Mouse (Mus musculus) forebrain, embryonic 16.5 days (tissue): ENCODE results near the gene Zfpl1. TPM values are rescaled to one million over a fixed set of nuclear protein-coding genes. Genes with fewer than 3 reads are reported as not detected.

Experiments used
- ATAC-seq: fragments of 200-750 bp; cut with Nextera tagmentation; 2 replicates; pipeline ENCODE4 v1.8.0; 2017; ENCODE audit warnings: mild to moderate bottlenecking, moderate library complexity
- H3K27ac ChIP-seq: fragments of 300-500 bp; sonication (generic); 2 replicates; pipeline ENCODE4 v1.5.1; 2014; ENCODE audit warnings: low read length, control low read depth
- H3K27me3 ChIP-seq: fragments of 300-500 bp; sonication (generic); replicated peaks from 2 replicates; pipeline ENCODE4 v1.6.1; 2014; ENCODE audit warnings: low read length; ENCODE audit not compliant: control insufficient read depth, insufficient read depth
- H3K36me3 ChIP-seq: fragments of 300-500 bp; sonication (generic); 2 replicates; pipeline ENCODE4 v1.6.1; 2014; ENCODE audit not compliant: control insufficient read depth, insufficient read depth
- H3K4me1 ChIP-seq: fragments of 300-500 bp; sonication (generic); replicated peaks from 2 replicates; pipeline ENCODE4 v1.6.1; 2014; ENCODE audit warnings: low read length; ENCODE audit not compliant: control insufficient read depth, insufficient read depth
- H3K4me2 ChIP-seq: fragments of 300-500 bp; sonication (generic); 2 replicates; pipeline ENCODE4 v1.6.1; 2014; ENCODE audit warnings: mild to moderate bottlenecking, low read length, control low read depth
- H3K4me3 ChIP-seq: fragments of 300-500 bp; sonication (generic); replicated peaks from 2 replicates; pipeline ENCODE4 v1.5.1; 2014; ENCODE audit warnings: mild to moderate bottlenecking, low read length, control low read depth
- H3K9ac ChIP-seq: fragments of 300-500 bp; sonication (generic); replicated peaks from 2 replicates; pipeline ENCODE4 v1.6.1; 2014; ENCODE audit warnings: low read depth, low read length, control low read depth
- H3K9me3 ChIP-seq: fragments of 300-500 bp; sonication (generic); 2 replicates; pipeline ENCODE4 v1.6.1; 2016; ENCODE audit warnings: low read length; ENCODE audit not compliant: control insufficient read depth
- WGBS: fragments of 180-500 bp; shearing (Covaris S2); extraction: QIAGEN DNeasy Blood & Tissue Kit; methylation state at CpG from one replicate; pipeline ENCODE4 v1.1.7; 2014; 5-methylcytosine and 5-hydroxymethylcytosine counted together
- polyA plus RNA-seq: library from polyadenylated mRNA; unstranded; fragments of >200 nt; fragmentation: Nextera tagmentation; extraction: Ambion mirVana; gene quantifications from 2 replicates; pipeline ENCODE4 v1.2.1, GENCODE M21; 2015

Zfpl1 gene
- polyA plus RNA-seq, 1 experiment from 2014 or later, result 85.7 TPM

- Histone ChIP-seq H3K9me3 (no peaks in the 10 kb centered on the region), H3K36me3 (no peaks in the 10 kb centered on the region), H3K27ac (no peak overlapping the region), H3K27me3 (no peaks in the 10 kb centered on the region), H3K4me2 (peak overlapping the region; percentile 100), H3K4me1 (peaks cover 41% of the 10 kb centered on the region), H3K9ac (peak overlapping the region; percentile 91), H3K4me3 (peak overlapping the region; percentile 90)
- ATAC-seq, result no peak
- 71% methylated on average over 5 of the region's 5 CpGs for WGBS
These were observed 22.3 kb downstream of the Zfpl1 start for GRCm38 (mm10) chr19:6062418-6062817.

DNA sequence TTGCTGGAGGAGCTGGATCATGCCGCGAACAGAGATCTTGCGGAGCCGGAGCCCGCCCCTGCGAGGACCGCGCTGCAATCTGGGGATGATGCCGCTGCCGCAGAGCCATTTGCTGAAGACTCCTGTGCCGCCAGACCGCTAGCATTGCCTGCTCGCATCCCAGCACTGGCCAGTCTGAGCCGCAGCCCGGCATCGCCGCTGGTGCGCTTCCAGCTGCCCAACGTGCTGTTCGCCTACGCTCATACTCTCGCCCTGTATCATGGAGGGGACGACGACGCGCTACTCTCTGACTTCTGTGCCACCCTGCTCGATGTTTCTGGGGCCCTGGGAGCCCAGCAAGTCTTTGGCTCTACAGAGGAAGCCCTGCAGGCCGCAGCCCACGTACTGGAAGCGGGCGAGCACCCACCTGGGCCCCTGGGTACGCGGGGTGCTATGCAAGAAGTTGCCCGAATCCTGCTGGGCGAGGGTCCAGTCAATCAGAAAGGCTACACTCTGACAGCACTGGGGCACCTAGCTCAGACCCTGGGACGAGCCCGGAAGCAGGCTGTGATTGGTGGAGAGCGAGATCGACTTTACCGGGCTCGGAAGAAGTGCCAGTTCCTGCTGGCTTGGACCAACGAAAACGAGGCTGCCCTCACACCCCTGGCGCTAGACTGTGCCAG, 23.0 kb downstream of the Zfpl1 start:
- Histone ChIP-seq H3K36me3 (no peaks in the 10 kb centered on the region), H3K9me3 (no peaks in the 10 kb centered on the region), H3K27ac (peak overlapping the region; percentile 82), H3K4me3 (peak overlapping the region; percentile 90), H3K9ac (peak overlapping the region; percentile 91), H3K27me3 (no peaks in the 10 kb centered on the region), H3K4me2 (peak overlapping the region; percentile 100), H3K4me1 (peaks cover 40% of the 10 kb centered on the region)
- no peak for ATAC-seq
- 3% methylated on average over 43 of the region's 44 CpGs for WGBS

GRCm38 (mm10) chr19:6061021-6061533, 23.7 kb downstream of the Zfpl1 start, which contains the start of gene Znhit2:
Gene Znhit2, plus strand, starts transcription at chr19:6061192.
- Histone ChIP-seq H3K36me3 (no peaks in the 10 kb centered on the region), H3K27ac (peak within 1 kb of the TSS; percentile 82), H3K4me1 (peaks cover 40% of the 10 kb centered on the region), H3K9ac (peak within 1 kb of the TSS; percentile 91), H3K4me3 (peak within 1 kb of the TSS; percentile 90), H3K27me3 (no peaks in the 10 kb centered on the region), H3K4me2 (peak within 1 kb of the TSS; percentile 100), H3K9me3 (no peaks in the 10 kb centered on the region)
- ATAC-seq, result peak; percentile 79
- under 1% methylated on average over 58 of the region's 58 CpGs for WGBS

GRCm38 (mm10) chr19:6058966-6059365, 25.8 kb downstream of the Zfpl1 start:
- no peak overlapping the region for H3K9ac ChIP-seq
- H3K9me3 ChIP-seq, result no peaks in the 10 kb centered on the region
- ATAC-seq, result no peak
- no peak overlapping the region for H3K27ac ChIP-seq
- H3K4me1 ChIP-seq, result peaks cover 39% of the 10 kb centered on the region
- H3K4me2 ChIP-seq, result peak overlapping the region; percentile 93; the same call in 1 of the 2 replicates
- H3K36me3 ChIP-seq, result no peaks in the 10 kb centered on the region; the same call in 1 of the 2 replicates
- no peak overlapping the region for H3K4me3 ChIP-seq
- H3K27me3 ChIP-seq, result no peaks in the 10 kb centered on the region
- WGBS, result 83% methylated on average over 5 of the region's 5 CpGs

GRCm38 (mm10) chr19:6058513-6058912, 26.2 kb downstream of the Zfpl1 start:
- peak overlapping the region; percentile 85 for H3K4me3 ChIP-seq
- no peaks in the 10 kb centered on the region for H3K9me3 ChIP-seq
- peak overlapping the region; percentile 93 for H3K4me2 ChIP-seq
- peak overlapping the region; percentile 85 for H3K9ac ChIP-seq
- H3K27me3 ChIP-seq, result no peaks in the 10 kb centered on the region
- H3K27ac ChIP-seq, result no peak overlapping the region
- no peak for ATAC-seq
- WGBS, result 35% methylated on average over 5 of the region's 5 CpGs
- H3K36me3 ChIP-seq, result peaks cover 3% of the 10 kb centered on the region; the same call in 1 of the 2 replicates
- peaks cover 39% of the 10 kb centered on the region for H3K4me1 ChIP-seq

- peak within 1 kb of the TSS; percentile 85 for H3K4me3 ChIP-seq
- no peaks in the 10 kb centered on the region for H3K27me3 ChIP-seq
- H3K4me2 ChIP-seq, result peak within 1 kb of the TSS; percentile 93
- peak within 1 kb of the TSS; percentile 85 for H3K9ac ChIP-seq
- WGBS, result under 1% methylated on average over 63 of the region's 63 CpGs
- H3K9me3 ChIP-seq, result no peaks in the 10 kb centered on the region
- peak within 1 kb of the TSS; percentile 64 for H3K27ac ChIP-seq
- peaks cover 34% of the 10 kb centered on the region for H3K4me1 ChIP-seq
- peak; percentile 87 for ATAC-seq
- H3K36me3 ChIP-seq, result peaks cover 12% of the 10 kb centered on the region
These were observed 27.3 kb downstream of the Zfpl1 start, which contains the start of the genes Mrpl49 and Fau for GRCm38 (mm10) chr19:6057313-6058096. Gene Mrpl49, minus strand, starts transcription at chr19:6057785. Gene Fau, plus strand, starts transcription at chr19:6057844.

DNA sequence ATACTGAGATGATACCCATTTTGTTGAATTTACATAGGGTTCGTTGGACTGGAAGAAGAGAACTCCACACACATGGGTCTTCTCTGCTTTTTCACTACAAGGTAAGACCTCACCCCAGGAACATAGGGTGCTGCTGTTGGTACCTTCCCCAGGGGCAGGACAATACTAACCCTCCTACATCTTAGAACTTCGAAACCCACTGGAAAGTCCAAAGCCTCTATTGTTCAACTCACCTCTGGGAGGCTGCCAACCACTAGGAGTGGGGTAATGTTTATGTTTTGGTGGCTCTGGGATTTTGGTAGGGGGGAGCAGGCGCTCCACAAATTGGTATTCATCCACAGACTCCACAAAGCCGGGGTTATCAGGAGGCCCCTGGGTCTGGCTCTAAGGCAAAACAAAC, 28.1 kb downstream of the Zfpl1 start:
- Histone ChIP-seq H3K27ac (no peak overlapping the region), H3K27me3 (no peaks in the 10 kb centered on the region), H3K4me2 (peak overlapping the region; percentile 86), H3K9me3 (no peaks in the 10 kb centered on the region), H3K4me1 (peaks cover 26% of the 10 kb centered on the region), H3K36me3 (peaks cover 18% of the 10 kb centered on the region), H3K4me3 (peak overlapping the region; percentile 85), H3K9ac (peak overlapping the region; percentile 85)
- WGBS, result 35% methylated on average over 4 of the region's 4 CpGs
- no peak for ATAC-seq

DNA sequence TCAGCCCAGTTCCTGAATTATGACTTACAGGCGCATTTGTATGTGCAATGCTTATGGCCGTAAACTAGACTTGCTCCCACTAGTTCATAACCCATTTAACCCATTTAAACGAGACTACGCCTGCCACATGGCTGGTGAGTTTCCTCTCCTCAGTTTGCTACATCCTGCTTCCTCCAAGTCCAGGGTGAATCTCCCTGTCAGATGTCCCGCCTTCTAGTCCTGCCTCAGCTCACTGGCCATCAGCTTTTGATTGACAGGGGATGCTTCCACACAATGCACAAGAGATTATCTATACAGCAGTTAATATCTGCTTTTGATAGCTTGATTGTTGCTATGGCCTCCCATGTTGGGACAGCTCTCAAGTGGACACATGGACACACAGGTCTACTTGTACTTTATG, 30.5 kb downstream of the Zfpl1 start:
- no peak for ATAC-seq
- H3K4me1 ChIP-seq, result peaks cover 21% of the 10 kb centered on the region
- H3K27ac ChIP-seq, result no peak overlapping the region
- no peaks in the 10 kb centered on the region for H3K27me3 ChIP-seq
- peaks cover 35% of the 10 kb centered on the region for H3K36me3 ChIP-seq
- no peaks in the 10 kb centered on the region for H3K9me3 ChIP-seq
- no peak overlapping the region for H3K4me2 ChIP-seq
- WGBS, result 90% methylated on average over 5 of the region's 5 CpGs
- H3K9ac ChIP-seq, result no peak overlapping the region
- no peak overlapping the region for H3K4me3 ChIP-seq

GRCm38 (mm10) chr19:6052516-6052915, 32.2 kb downstream of the Zfpl1 start:
- H3K9ac ChIP-seq, result no peak overlapping the region
- ATAC-seq, result no peak
- 88% methylated on average over 7 of the region's 7 CpGs for WGBS

More at GRCm38 (mm10) chr19:6052516-6052915, 32.2 kb downstream of the Zfpl1 start:
- Histone ChIP-seq H3K4me2 (no peak overlapping the region), H3K27me3 (no peaks in the 10 kb centered on the region), H3K36me3 (peaks cover 38% of the 10 kb centered on the region), H3K27ac (no peak overlapping the region), H3K9me3 (no peaks in the 10 kb centered on the region), H3K4me3 (no peak overlapping the region), H3K4me1 (peaks cover 19% of the 10 kb centered on the region)
